Mouse (Mus musculus): ENCODE data around the gene Wdr5. TPM values are rescaled to one million over a fixed set of nuclear protein-coding genes. Genes with fewer than 3 reads are reported as not detected.
A peak's percentile ranks its signal among the peaks of the same experiment; 100 is the strongest.

Gene Wdr5
- polyA plus RNA-seq, 1 experiment from 2014 or later, result 49.2 TPM

- H3K9me3 ChIP-seq, result no peaks in the 10 kb centered on the region
- no peak for ATAC-seq (ENCODE audit: insufficient read depth, low FRiP score, low read depth)
- H3K4me2 ChIP-seq, result no peak overlapping the region
- 0 out of 2 replicates have a peak, but pooled peaks cover 2% of the 10 kb centered on the region for H3K4me1 ChIP-seq
- no peak overlapping the region for H3K27ac ChIP-seq
- H3K36me3 ChIP-seq, result no peaks in the 10 kb centered on the region
- H3K27me3 ChIP-seq (replicated peaks), result no peaks in the 10 kb centered on the region
- WGBS, result 64% methylated on average over 4 of the region's 4 CpGs
- H3K9ac ChIP-seq, result no peak overlapping the region
- H3K4me3 ChIP-seq (replicated peaks), result no peak overlapping the region
Measured at GRCm38 (mm10) chr2:27479821-27480220, 35.1 kb upstream of the Wdr5 start.

- Histone ChIP-seq H3K36me3 (no peaks in the 10 kb centered on the region), H3K4me3 (replicated peaks) (no peak overlapping the region), H3K9me3 (no peaks in the 10 kb centered on the region), H3K9ac (no peak overlapping the region), H3K27ac (no peak overlapping the region), H3K4me1 (0 out of 2 replicates have a peak, but pooled peaks cover 2% of the 10 kb centered on the region), H3K27me3 (replicated peaks) (no peaks in the 10 kb centered on the region), H3K4me2 (no peak overlapping the region)
- 70% methylated on average over 4 of the region's 4 CpGs for WGBS
- no peak for ATAC-seq (ENCODE audit: insufficient read depth, low FRiP score, low read depth)
Measured at GRCm38 (mm10) chr2:27480367-27480766, 34.6 kb upstream of the Wdr5 start.

GRCm38 (mm10) chr2:27482265-27482861 is 32.6 kb upstream of the Wdr5 start:
- Histone ChIP-seq H3K36me3 (no peaks in the 10 kb centered on the region), H3K9me3 (no peaks in the 10 kb centered on the region), H3K27ac (no peak overlapping the region), H3K4me2 (no peak overlapping the region), H3K4me1 (no peaks in the 10 kb centered on the region), H3K9ac (no peak overlapping the region), H3K27me3 (replicated peaks) (no peaks in the 10 kb centered on the region), H3K4me3 (replicated peaks) (no peak overlapping the region)
- no peak for ATAC-seq (ENCODE audit: insufficient read depth, low FRiP score, low read depth)
- WGBS, result 68% methylated on average over 7 of the region's 7 CpGs

- Histone ChIP-seq H3K9me3 (no peaks in the 10 kb centered on the region), H3K9ac (no peak overlapping the region), H3K27ac (no peak overlapping the region), H3K4me3 (replicated peaks) (no peak overlapping the region), H3K36me3 (no peaks in the 10 kb centered on the region), H3K4me1 (no peaks in the 10 kb centered on the region), H3K4me2 (no peak overlapping the region), H3K27me3 (replicated peaks) (no peaks in the 10 kb centered on the region)
- 67% methylated on average over 4 of the region's 4 CpGs for WGBS
- ATAC-seq (ENCODE audit: insufficient read depth, low FRiP score, low read depth), result no peak
Measured at GRCm38 (mm10) chr2:27486725-27487124, 28.2 kb upstream of the Wdr5 start.

- Histone ChIP-seq H3K4me3 (replicated peaks) (no peak overlapping the region), H3K36me3 (no peaks in the 10 kb centered on the region), H3K27ac (no peak overlapping the region), H3K9ac (no peak overlapping the region), H3K4me2 (no peak overlapping the region), H3K27me3 (replicated peaks) (no peaks in the 10 kb centered on the region), H3K9me3 (no peaks in the 10 kb centered on the region), H3K4me1 (no peaks in the 10 kb centered on the region)
- ATAC-seq (ENCODE audit: insufficient read depth, low FRiP score, low read depth), result no peak
- 80% methylated on average over 3 of the region's 4 CpGs for WGBS
Measured at GRCm38 (mm10) chr2:27487336-27488049, 27.5 kb upstream of the Wdr5 start.

DNA sequence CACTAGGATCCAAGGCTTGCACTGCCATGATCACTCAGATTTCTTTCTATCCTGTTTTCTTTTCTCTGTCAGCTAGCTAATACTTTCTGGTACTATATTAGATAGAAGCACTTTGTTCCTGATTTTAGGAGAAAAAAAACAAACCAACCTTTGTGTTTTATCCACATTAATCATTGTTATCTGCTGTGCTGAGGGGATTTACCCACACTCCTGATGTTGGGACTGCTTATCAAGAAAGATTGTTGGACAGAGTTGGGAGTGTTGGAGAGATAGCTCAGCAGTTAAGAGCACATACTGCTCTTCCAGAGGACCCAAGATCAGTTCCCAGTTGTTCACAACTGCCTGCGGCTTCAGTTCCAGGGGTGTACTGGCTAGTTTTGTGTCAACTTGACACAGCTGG is 26.6 kb upstream of the Wdr5 start:
- no peak overlapping the region for H3K9ac ChIP-seq
- H3K4me2 ChIP-seq, result no peak overlapping the region
- no peak for ATAC-seq (ENCODE audit: insufficient read depth, low FRiP score, low read depth)
- H3K4me1 ChIP-seq, result no peaks in the 10 kb centered on the region
- WGBS, result 83% methylated on average over 1 of the region's 1 CpGs
- H3K27ac ChIP-seq, result no peak overlapping the region
- no peak overlapping the region for H3K4me3 ChIP-seq (replicated peaks)
- H3K27me3 ChIP-seq (replicated peaks), result no peaks in the 10 kb centered on the region
- no peaks in the 10 kb centered on the region for H3K36me3 ChIP-seq
- no peaks in the 10 kb centered on the region for H3K9me3 ChIP-seq

GRCm38 (mm10) chr2:27490939-27491338 is 24.0 kb upstream of the Wdr5 start:
- no peak overlapping the region for H3K27ac ChIP-seq

GRCm38 (mm10) chr2:27493971-27494370 is 21.0 kb upstream of the Wdr5 start:
- Histone ChIP-seq H3K4me2 (no peak overlapping the region), H3K27me3 (replicated peaks) (no peaks in the 10 kb centered on the region), H3K4me1 (no peaks in the 10 kb centered on the region), H3K9me3 (no peaks in the 10 kb centered on the region), H3K4me3 (replicated peaks) (no peak overlapping the region), H3K27ac (no peak overlapping the region), H3K36me3 (no peaks in the 10 kb centered on the region), H3K9ac (no peak overlapping the region)
- 83% methylated on average over 3 of the region's 3 CpGs for WGBS
- no peak for ATAC-seq (ENCODE audit: insufficient read depth, low FRiP score, low read depth)

More at GRCm38 (mm10) chr2:27490939-27491338, 24.0 kb upstream of the Wdr5 start:
- Histone ChIP-seq H3K4me2 (no peak overlapping the region), H3K9ac (no peak overlapping the region), H3K4me1 (no peaks in the 10 kb centered on the region), H3K4me3 (replicated peaks) (no peak overlapping the region), H3K9me3 (no peaks in the 10 kb centered on the region), H3K27me3 (replicated peaks) (no peaks in the 10 kb centered on the region), H3K36me3 (no peaks in the 10 kb centered on the region)
- ATAC-seq (ENCODE audit: insufficient read depth, low FRiP score, low read depth), result no peak
- WGBS, result 83% methylated on average over 2 of the region's 2 CpGs

- Histone ChIP-seq H3K4me1 (no peaks in the 10 kb centered on the region), H3K27ac (peak overlapping the region; percentile 16; the same call in 1 of the 2 replicates), H3K9me3 (no peaks in the 10 kb centered on the region), H3K4me2 (peak overlapping the region; percentile 50), H3K27me3 (replicated peaks) (no peaks in the 10 kb centered on the region), H3K4me3 (replicated peaks) (peak overlapping the region; percentile 34), H3K36me3 (no peaks in the 10 kb centered on the region), H3K9ac (no peak overlapping the region)
- ATAC-seq (ENCODE audit: insufficient read depth, low FRiP score, low read depth), result no peak
- WGBS, result 60% methylated on average over 23 of the region's 23 CpGs
Measured at GRCm38 (mm10) chr2:27496391-27497028, 18.4 kb upstream of the Wdr5 start.

DNA sequence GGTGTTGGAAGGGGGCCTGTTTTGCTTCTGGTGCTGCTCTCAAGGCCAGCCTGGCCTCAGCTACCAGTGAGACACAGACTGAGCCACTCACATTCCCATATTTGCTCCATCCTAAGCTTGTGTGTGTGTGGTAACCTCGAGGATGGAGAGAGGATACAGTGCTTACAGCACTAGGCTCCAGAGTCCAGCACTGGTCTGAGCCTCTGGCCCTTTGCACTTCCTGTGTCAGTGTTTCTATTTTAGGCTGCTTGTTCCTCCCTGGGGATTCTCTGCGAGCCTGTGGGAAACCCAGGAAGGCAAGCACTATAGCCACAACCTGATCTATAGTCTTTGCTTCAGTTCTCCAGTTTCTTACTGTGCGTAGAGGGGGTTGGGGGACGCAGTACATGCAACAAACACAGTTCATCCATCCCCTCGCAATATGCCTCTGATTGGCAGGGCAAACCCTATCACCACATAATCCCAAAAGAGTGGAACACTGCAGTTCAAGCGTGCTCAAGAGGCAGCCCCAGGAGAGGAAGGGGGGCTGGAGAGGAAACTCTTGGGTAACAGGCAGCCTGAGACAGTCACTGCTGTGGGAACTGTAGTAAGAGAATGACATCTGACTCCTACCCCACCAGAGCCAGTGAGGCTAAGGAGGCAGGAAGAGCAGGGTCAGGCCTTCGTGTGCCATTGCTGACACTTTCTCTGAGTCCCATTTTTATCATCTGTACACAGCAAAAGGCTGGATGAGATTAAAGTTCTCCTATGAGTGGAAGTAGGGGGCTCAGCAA is 10.7 kb upstream of the Wdr5 start:
- Histone ChIP-seq H3K4me2 (no peak overlapping the region), H3K36me3 (no peaks in the 10 kb centered on the region), H3K27ac (peak overlapping the region; percentile 27; the same call in 1 of the 2 replicates), H3K27me3 (replicated peaks) (no peaks in the 10 kb centered on the region), H3K4me3 (replicated peaks) (no peak overlapping the region), H3K9me3 (no peaks in the 10 kb centered on the region), H3K4me1 (peaks cover 12% of the 10 kb centered on the region; the same call in 1 of the 2 replicates), H3K9ac (no peak overlapping the region)
- 53% methylated on average over 7 of the region's 7 CpGs for WGBS
- ATAC-seq (ENCODE audit: insufficient read depth, low FRiP score, low read depth), result no peak; the same call in 1 of the 2 replicates

- Histone ChIP-seq H3K27ac (peak overlapping the region; percentile 65), H3K9me3 (no peaks in the 10 kb centered on the region), H3K4me2 (0 out of 2 replicates have a peak overlapping the region, but pooled peaks have one; percentile 1), H3K36me3 (no peaks in the 10 kb centered on the region), H3K4me1 (peaks cover 12% of the 10 kb centered on the region; the same call in 1 of the 2 replicates), H3K9ac (no peak overlapping the region), H3K27me3 (replicated peaks) (no peaks in the 10 kb centered on the region), H3K4me3 (replicated peaks) (no peak overlapping the region)
- 9% methylated on average over 6 of the region's 6 CpGs for WGBS
- ATAC-seq (ENCODE audit: insufficient read depth, low FRiP score, low read depth), result peak; percentile 85
Measured at GRCm38 (mm10) chr2:27505539-27505938, 9.4 kb upstream of the Wdr5 start.

Data from stomach, embryonic 15.5 days (tissue).